Mouse (Mus musculus) embryonic fibroblast, embryonic 13.5 days (primary cell): Measurements from ENCODE around the gene Tsr3. TPM values are rescaled to one million over a fixed set of nuclear protein-coding genes. Genes with fewer than 3 reads are reported as not detected.

Experiments
- H3K27ac ChIP-seq: 2 replicates; pipeline ENCODE4 v1.5.1; 2012; ENCODE audit warnings: low read length, control low read depth, inconsistent platforms; ENCODE audit not compliant: insufficient read depth
- H3K4me1 ChIP-seq: 2 replicates; pipeline ENCODE4 v1.6.1; 2011; ENCODE audit warnings: low read length; ENCODE audit not compliant: control insufficient read depth, insufficient read depth
- H3K4me3 ChIP-seq: 2 replicates; pipeline ENCODE4 v1.5.1; 2011; ENCODE audit warnings: mild to moderate bottlenecking, control low read depth, low read length; ENCODE audit not compliant: insufficient read depth
- CTCF ChIP-seq: IDR thresholded peaks from 2 replicates; pipeline ENCODE4 v1.5.1; 2011; ENCODE audit warnings: mild to moderate bottlenecking, control low read depth, low read length, moderate library complexity, borderline replicate concordance; ENCODE audit not compliant: insufficient read depth
- POLR2A ChIP-seq: IDR thresholded peaks from 2 replicates; pipeline ENCODE4 v1.6.1; 2011; ENCODE audit warnings: low read depth, mild to moderate bottlenecking, control low read depth, low read length, moderate library complexity
- polyA plus RNA-seq: library from polyadenylated mRNA; stranded (reverse); fragments of >200 nt; gene quantifications from 2 replicates; pipeline ENCODE4 v1.2.4, GENCODE M21; 2011; ENCODE audit warnings: low read depth; ENCODE audit not compliant: missing spikeins, insufficient read length

The Tsr3 gene
- polyA plus RNA-seq, 1 experiment, result 19.8 TPM

- TF ChIP-seq CTCF (peak; percentile 21; the same call in 1 of the 2 replicates), POLR2A (no peak)
- no peaks in the 10 kb centered on the region for H3K4me1 ChIP-seq
- H3K27ac ChIP-seq, result no peak overlapping the region
- no peak overlapping the region for H3K4me3 ChIP-seq
Observed at GRCm38 (mm10) chr17:25264453-25264852, 24.5 kb downstream of the Tsr3 start.

- no peak overlapping the region; the same call in 1 of the 2 replicates for H3K27ac ChIP-seq
- TF ChIP-seq CTCF (no peak), POLR2A (no peak)
- peak overlapping the region; percentile 16; the same call in 1 of the 2 replicates for H3K4me3 ChIP-seq
- 0 out of 2 replicates have a peak, but pooled peaks cover 9% of the 10 kb centered on the region for H3K4me1 ChIP-seq
Observed at GRCm38 (mm10) chr17:25270795-25271335, 30.9 kb downstream of the Tsr3 start.

GRCm38 (mm10) chr17:25272326-25272725, 32.4 kb downstream of the Tsr3 start:
- Histone ChIP-seq H3K4me3 (peak overlapping the region; percentile 92), H3K27ac (peak overlapping the region; percentile 39; the same call in 1 of the 2 replicates), H3K4me1 (0 out of 2 replicates have a peak, but pooled peaks cover 9% of the 10 kb centered on the region)
- no peak for TF ChIP-seq POLR2A
- TF ChIP-seq CTCF, result no peak

- H3K4me3 ChIP-seq, result peak overlapping the region; percentile 92
- TF ChIP-seq CTCF, result no peak
- peak; percentile 57; the same call in 1 of the 2 replicates for TF ChIP-seq POLR2A
- 0 out of 2 replicates have a peak, but pooled peaks cover 9% of the 10 kb centered on the region for H3K4me1 ChIP-seq
- H3K27ac ChIP-seq, result peak overlapping the region; percentile 98
Observed at GRCm38 (mm10) chr17:25272951-25273705, 33.2 kb downstream of the Tsr3 start.

- H3K4me3 ChIP-seq, result peak overlapping the region; percentile 92
- H3K4me1 ChIP-seq, result 0 out of 2 replicates have a peak, but pooled peaks cover 9% of the 10 kb centered on the region
- H3K27ac ChIP-seq, result peak overlapping the region; percentile 98
- peak; percentile 33; the same call in 1 of the 2 replicates for TF ChIP-seq CTCF
- TF ChIP-seq POLR2A, result peak; percentile 59
Observed at GRCm38 (mm10) chr17:25273706-25274501, 33.9 kb downstream of the Tsr3 start.

- TF ChIP-seq CTCF, result no peak
- TF ChIP-seq POLR2A, result no peak; the same call in 1 of the 2 replicates
- H3K4me1 ChIP-seq, result 0 out of 2 replicates have a peak, but pooled peaks cover 6% of the 10 kb centered on the region
Observed at GRCm38 (mm10) chr17:25274571-25275346, 34.8 kb downstream of the Tsr3 start, which contains the start of gene Ube2i. Ube2i (minus strand) TSS chr17:25274622.

GRCm38 (mm10) chr17:25275833-25276232, 35.9 kb downstream of the Tsr3 start:
- TF ChIP-seq CTCF, result no peak
- no peak for TF ChIP-seq POLR2A
- Histone ChIP-seq H3K4me3 (no peak overlapping the region), H3K4me1 (no peaks in the 10 kb centered on the region), H3K27ac (no peak overlapping the region)

More at GRCm38 (mm10) chr17:25274571-25275346, 34.8 kb downstream of the Tsr3 start, which contains the start of gene Ube2i:
- Histone ChIP-seq H3K4me3 (peak within 1 kb of the TSS; percentile 92), H3K27ac (peak within 1 kb of the TSS; percentile 98)

- Histone ChIP-seq H3K4me1 (no peaks in the 10 kb centered on the region), H3K27ac (no peak overlapping the region), H3K4me3 (no peak overlapping the region)
- TF ChIP-seq CTCF (no peak), POLR2A (no peak)
Observed at GRCm38 (mm10) chr17:25282133-25282532, 42.2 kb downstream of the Tsr3 start.

- no peaks in the 10 kb centered on the region for H3K4me1 ChIP-seq
- TF ChIP-seq CTCF (peak; percentile 80; the same call in 1 of the 2 replicates), POLR2A (no peak)
- no peak overlapping the region for H3K4me3 ChIP-seq
- no peak overlapping the region for H3K27ac ChIP-seq
Observed at GRCm38 (mm10) chr17:25285033-25285432, 45.1 kb downstream of the Tsr3 start.
